Mouse (Mus musculus): ENCODE data around the gene Rsrc1.

DNA sequence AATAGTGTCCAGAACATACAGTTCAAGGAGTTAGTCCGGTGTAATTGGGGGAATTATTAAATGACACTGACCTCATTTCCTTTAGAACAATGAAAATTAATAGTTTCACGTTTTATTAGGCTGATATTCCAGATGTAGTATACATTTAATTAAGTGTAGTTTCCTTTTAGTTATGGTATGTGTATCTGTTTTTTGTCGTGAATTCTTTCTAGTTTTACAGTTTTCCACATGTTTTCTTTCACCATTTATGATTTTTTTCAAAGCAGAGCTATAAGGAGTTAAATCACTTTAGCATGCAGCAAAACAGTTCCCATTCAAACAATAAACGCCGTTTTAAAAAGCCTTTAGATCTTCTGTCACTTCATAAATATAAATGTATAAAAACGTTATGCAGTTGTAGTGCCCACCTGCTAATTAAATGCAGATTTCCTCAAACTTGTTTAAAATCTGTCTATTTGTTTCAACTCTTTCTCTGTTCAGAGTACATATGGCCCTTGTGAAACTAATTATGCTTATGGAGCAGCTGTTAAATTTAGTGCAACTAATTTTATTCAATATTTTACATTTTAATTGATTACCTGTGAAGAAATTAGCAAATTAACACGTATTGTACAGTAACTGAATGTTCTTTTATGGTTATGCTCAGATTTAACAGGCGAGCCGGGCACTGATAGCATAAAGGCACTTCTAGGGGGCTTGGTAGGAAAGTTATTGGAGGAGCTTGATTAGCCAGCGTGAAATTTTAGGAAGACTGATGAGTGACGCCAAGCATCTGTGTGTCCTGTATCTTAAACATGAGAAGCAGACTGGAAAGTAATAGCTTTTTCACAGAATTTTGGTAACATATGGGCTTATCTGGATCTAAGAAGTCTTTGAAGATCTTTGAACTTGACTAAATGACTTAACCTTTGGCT, 89.6 kb downstream of the Rsrc1 start:
- TF ChIP-seq ZC3H11A (IDR thresholded peaks at IDR 0.05; ENCODE audit: borderline replicate concordance, low read depth, low read length) = no peak
- TF ChIP-seq HCFC1 (IDR thresholded peaks at IDR 0.05; ENCODE audit: borderline replicate concordance, insufficient read depth, low read length) = no peak
- no peak for TF ChIP-seq MAFK (IDR thresholded peaks at IDR 0.05; ENCODE audit: insufficient read depth, low read depth, low read length)
- TF ChIP-seq CHD2 (IDR thresholded peaks at IDR 0.05; ENCODE audit: low read depth, low read length) = no peak
- no peak for TF ChIP-seq ZNF384 (IDR thresholded peaks at IDR 0.05; ENCODE audit: low read depth, low read length)

All from ES-E14 (cell line).